ENCODE assay signal across 8 mouse cellular contexts in the genomic region with DNA sequence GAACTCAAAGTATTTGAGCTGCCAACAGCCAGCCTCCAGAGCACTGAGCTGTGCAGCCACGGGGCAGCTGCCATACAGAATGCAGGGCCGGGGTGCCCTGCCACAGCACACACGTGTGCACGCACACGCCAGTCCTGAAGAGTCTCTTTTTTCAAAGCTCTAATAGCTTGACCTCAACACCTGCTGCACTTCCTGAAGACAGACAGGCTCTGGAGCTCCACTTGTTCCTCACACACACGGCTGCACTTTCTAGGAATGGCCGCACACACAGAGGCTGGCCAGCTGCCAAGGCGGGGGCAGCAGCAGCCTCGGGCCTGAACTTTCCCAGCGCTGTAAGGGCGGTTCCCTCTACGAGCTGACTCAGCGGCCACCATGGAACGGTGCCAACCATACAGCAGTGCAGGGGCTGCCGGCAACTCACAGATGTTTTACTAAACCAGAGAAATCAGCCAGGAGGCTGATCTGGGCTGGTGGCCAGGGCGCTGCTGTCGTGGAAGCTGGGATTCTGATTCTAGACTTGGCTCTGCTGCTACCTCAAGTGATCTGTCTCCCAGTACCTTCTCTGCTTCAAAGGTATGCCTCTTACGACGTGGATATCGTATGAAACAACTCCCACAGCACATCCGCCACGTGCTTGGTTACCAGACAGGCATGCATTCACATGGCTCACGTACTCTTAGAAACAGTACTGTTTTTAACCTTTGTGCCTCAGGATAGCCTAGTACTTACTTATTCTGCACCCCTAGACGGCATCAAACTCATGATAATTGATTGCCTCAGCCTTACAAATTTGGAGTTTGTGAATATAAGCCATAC. TPM values are rescaled to one million over a fixed set of nuclear protein-coding genes. Genes with fewer than 3 reads are reported as not detected.
DNase-seq lines count a peak whose midpoint lies in the region; ATAC-seq and TF ChIP-seq lines count a peak whose summit lies in the region.

No protein-coding gene starts in this region.

- H3K9ac ChIP-seq in hindbrain, embryonic 14.5 days = no peak overlapping the region

- H3K4me2 ChIP-seq in hindbrain, embryonic 14.5 days (replicated peaks) = peak overlapping the region; percentile 43

- POLR2A ChIA-PET in Patski (lab: Charles Lee) = no interaction called here

- in situ Hi-C loops in Patski (cut with MboI; ENCODE audit: low pct_unique_long_range_greater_than_20kb) = no loop called here

- DNase-seq in Patski (ENCODE audit: low read depth, low spot score) = peak; percentile 99
- DNase-seq in cerebellum, postnatal 36 days = peak; percentile 54 to 61
- DNase-seq in frontal cortex, postnatal 36 days (ENCODE audit: low spot score in 2 of 2) = peak; percentile 93
- peak; percentile 92 for DNase-seq in hindbrain, embryonic 14.5 days (ENCODE audit: low spot score)
- DNase-seq in layer of hippocampus, postnatal 36 days = peak; percentile 78 to 85
- peak; percentile 93 for DNase-seq in lung, postnatal 25 days (ENCODE audit: low spot score)
- DNase-seq in retina, postnatal 1 day = peak; percentile 96
- DNase-seq in urinary bladder, adult 2 months (ENCODE audit: low spot score) = peak; percentile 90

- no peak overlapping the region for H3K4me3 ChIP-seq in hindbrain, embryonic 14.5 days (replicated peaks; ENCODE audit: low read length)

- CTCF ChIA-PET in Patski (lab: Charles Lee) = interaction anchor here (1.0 to 1.7 kb wide), 2 partner anchors 10 to 107 kb away, joined by 5 to 8 read pairs; no protein-coding TSS in a partner anchor

- no peak overlapping the region; the same call in 1 of the 2 replicates for H3K27ac ChIP-seq in hindbrain, embryonic 14.5 days

- 12% methylated on average over 24 of the region's 24 CpGs for WGBS in hindbrain, embryonic 14.5 days

- H3K4me1 ChIP-seq in hindbrain, embryonic 14.5 days (replicated peaks; ENCODE audit: control insufficient read depth, insufficient read depth, low read length) = peaks cover 55% of the 10 kb centered on the region

- H3K36me3 ChIP-seq in hindbrain, embryonic 14.5 days (replicated peaks; ENCODE audit: control insufficient read depth, insufficient read depth) = peaks cover 11% of the 10 kb centered on the region

- peak; percentile 62 for ATAC-seq in Patski
- ATAC-seq in hindbrain, embryonic 14.5 days (ENCODE audit: low FRiP score) = peak; percentile 90

- no peaks in the 10 kb centered on the region for H3K27me3 ChIP-seq in Patski
- no peaks in the 10 kb centered on the region for H3K27me3 ChIP-seq in hindbrain, embryonic 14.5 days (ENCODE audit: control insufficient read depth, insufficient read depth, low read length)

- no peak for TF ChIP-seq CTCF in Patski (IDR thresholded peaks at IDR 0.05)

- H3K9me3 ChIP-seq in hindbrain, embryonic 14.5 days (ENCODE audit: control insufficient read depth, low read length) = no peaks in the 10 kb centered on the region

RNA-seq across cellular contexts. Expression of a gene that starts 5.1 kb away (rescaled TPM):
- polyA plus RNA-seq in Patski (2021) = 2.9 TPM
- polyA plus RNA-seq in hindbrain, embryonic 14.5 days (2014; fragmentation: Nextera tagmentation; extraction: Ambion mirVana) = 6.6 and 8.1 TPM in 2 replicates
- 1 to 10 TPM; 6.0 to 6.1 TPM for total RNA-seq in layer of hippocampus, postnatal 36 days (2021)
- 5.6 and 6.7 TPM in 2 replicates for polyA plus RNA-seq in urinary bladder, adult 2 months (2012; rRNA removed)
